Mouse (Mus musculus): Measurements from ENCODE around the gene Spock1. TPM values are rescaled to one million over a fixed set of nuclear protein-coding genes. Genes with fewer than 3 reads are reported as not detected.

Gene Spock1
- polyA plus RNA-seq, 1 experiment = not detected

GRCm38 (mm10) chr13:57636196-57637015 is 271.7 kb downstream of the Spock1 start:
- H3K4me1 ChIP-seq = no peaks in the 10 kb centered on the region
- H3K4me3 ChIP-seq (replicated peaks) = no peak overlapping the region
- no peaks in the 10 kb centered on the region for H3K27me3 ChIP-seq (replicated peaks)
- TF ChIP-seq FLI1 (IDR thresholded peaks at IDR 0.05; ENCODE audit: low read length) (no peak), GATA1 (IDR thresholded peaks at IDR 0.05; ENCODE audit: borderline replicate concordance, low read length) (no peak)
- H3K36me3 ChIP-seq (replicated peaks; ENCODE audit: low read length) = no peaks in the 10 kb centered on the region
- H3K9me3 ChIP-seq = peaks cover 76% of the 10 kb centered on the region

- no peaks in the 10 kb centered on the region for H3K27me3 ChIP-seq (replicated peaks)
- peaks cover 90% of the 10 kb centered on the region for H3K9me3 ChIP-seq
- H3K36me3 ChIP-seq (replicated peaks; ENCODE audit: low read length) = no peaks in the 10 kb centered on the region
- no peaks in the 10 kb centered on the region for H3K4me1 ChIP-seq
- TF ChIP-seq FLI1 (IDR thresholded peaks at IDR 0.05; ENCODE audit: low read length) = no peak
- TF ChIP-seq GATA1 (IDR thresholded peaks at IDR 0.05; ENCODE audit: borderline replicate concordance, low read length) = no peak
- H3K4me3 ChIP-seq (replicated peaks) = no peak overlapping the region
These were observed 277.6 kb downstream of the Spock1 start for GRCm38 (mm10) chr13:57630532-57630931.

- TF ChIP-seq GATA1 (IDR thresholded peaks at IDR 0.05; ENCODE audit: borderline replicate concordance, low read length) (no peak), FLI1 (IDR thresholded peaks at IDR 0.05; ENCODE audit: low read length) (no peak)
- no peak overlapping the region for H3K4me3 ChIP-seq (replicated peaks)
- no peaks in the 10 kb centered on the region for H3K4me1 ChIP-seq
- H3K27me3 ChIP-seq (replicated peaks) = no peaks in the 10 kb centered on the region
- no peaks in the 10 kb centered on the region for H3K36me3 ChIP-seq (replicated peaks; ENCODE audit: low read length)
- H3K9me3 ChIP-seq = peaks cover 88% of the 10 kb centered on the region
These were observed 279.9 kb downstream of the Spock1 start for GRCm38 (mm10) chr13:57628218-57628617.

- no peaks in the 10 kb centered on the region for H3K36me3 ChIP-seq (replicated peaks; ENCODE audit: low read length)
- H3K4me1 ChIP-seq = no peaks in the 10 kb centered on the region
- TF ChIP-seq GATA1 (IDR thresholded peaks at IDR 0.05; ENCODE audit: borderline replicate concordance, low read length) (no peak), FLI1 (IDR thresholded peaks at IDR 0.05; ENCODE audit: low read length) (no peak)
- H3K27me3 ChIP-seq (replicated peaks) = no peaks in the 10 kb centered on the region
- H3K4me3 ChIP-seq (replicated peaks) = peak overlapping the region; percentile 47
- peaks cover 83% of the 10 kb centered on the region for H3K9me3 ChIP-seq
These were observed 281.7 kb downstream of the Spock1 start for GRCm38 (mm10) chr13:57626434-57626833.

- H3K27me3 ChIP-seq (replicated peaks) = no peaks in the 10 kb centered on the region
- no peaks in the 10 kb centered on the region for H3K36me3 ChIP-seq (replicated peaks; ENCODE audit: low read length)
- TF ChIP-seq FLI1 (IDR thresholded peaks at IDR 0.05; ENCODE audit: low read length) (no peak), GATA1 (IDR thresholded peaks at IDR 0.05; ENCODE audit: borderline replicate concordance, low read length) (no peak)
- no peaks in the 10 kb centered on the region for H3K4me1 ChIP-seq
- peaks cover 66% of the 10 kb centered on the region for H3K9me3 ChIP-seq
- H3K4me3 ChIP-seq (replicated peaks) = peak overlapping the region; percentile 47
These were observed 284.1 kb downstream of the Spock1 start for GRCm38 (mm10) chr13:57623909-57624481.

- Histone ChIP-seq H3K4me3 (replicated peaks) (no peak overlapping the region), H3K9me3 (peaks cover 42% of the 10 kb centered on the region), H3K27me3 (replicated peaks) (no peaks in the 10 kb centered on the region), H3K36me3 (replicated peaks; ENCODE audit: low read length) (no peaks in the 10 kb centered on the region), H3K4me1 (no peaks in the 10 kb centered on the region)
- no peak for TF ChIP-seq FLI1 (IDR thresholded peaks at IDR 0.05; ENCODE audit: low read length)
- no peak for TF ChIP-seq GATA1 (IDR thresholded peaks at IDR 0.05; ENCODE audit: borderline replicate concordance, low read length)
These were observed 288.9 kb downstream of the Spock1 start for GRCm38 (mm10) chr13:57619079-57619768.

GRCm38 (mm10) chr13:57611326-57612171 is 296.6 kb downstream of the Spock1 start:
- no peaks in the 10 kb centered on the region for H3K36me3 ChIP-seq (replicated peaks; ENCODE audit: low read length)
- H3K4me3 ChIP-seq (replicated peaks) = no peak overlapping the region
- no peaks in the 10 kb centered on the region for H3K27me3 ChIP-seq (replicated peaks)
- TF ChIP-seq GATA1 (IDR thresholded peaks at IDR 0.05; ENCODE audit: borderline replicate concordance, low read length) (no peak), FLI1 (IDR thresholded peaks at IDR 0.05; ENCODE audit: low read length) (no peak)
- H3K4me1 ChIP-seq = no peaks in the 10 kb centered on the region
- peaks cover 69% of the 10 kb centered on the region for H3K9me3 ChIP-seq

- no peak overlapping the region for H3K4me3 ChIP-seq (replicated peaks)
- TF ChIP-seq GATA1 (IDR thresholded peaks at IDR 0.05; ENCODE audit: borderline replicate concordance, low read length) = no peak
- no peak for TF ChIP-seq FLI1 (IDR thresholded peaks at IDR 0.05; ENCODE audit: low read length)
- H3K4me1 ChIP-seq = no peaks in the 10 kb centered on the region
- no peaks in the 10 kb centered on the region for H3K36me3 ChIP-seq (replicated peaks; ENCODE audit: low read length)
- H3K27me3 ChIP-seq (replicated peaks) = no peaks in the 10 kb centered on the region
- H3K9me3 ChIP-seq = peaks cover 75% of the 10 kb centered on the region
These were observed 298.2 kb downstream of the Spock1 start for GRCm38 (mm10) chr13:57609946-57610345.

GRCm38 (mm10) chr13:57604437-57604836 is 303.7 kb downstream of the Spock1 start:
- H3K36me3 ChIP-seq (replicated peaks; ENCODE audit: low read length) = no peaks in the 10 kb centered on the region
- H3K27me3 ChIP-seq (replicated peaks) = no peaks in the 10 kb centered on the region
- H3K4me1 ChIP-seq = no peaks in the 10 kb centered on the region
- TF ChIP-seq FLI1 (IDR thresholded peaks at IDR 0.05; ENCODE audit: low read length) (no peak), GATA1 (IDR thresholded peaks at IDR 0.05; ENCODE audit: borderline replicate concordance, low read length) (no peak)
- H3K4me3 ChIP-seq (replicated peaks) = no peak overlapping the region
- H3K9me3 ChIP-seq = peaks cover 74% of the 10 kb centered on the region

Data from megakaryocyte, embryonic 14.5 days (primary cell).